Mouse (Mus musculus) megakaryocyte-erythroid progenitor cell, adult 5 weeks (primary cell): ENCODE measurements around the gene Slc16a2. TPM values are rescaled to one million over a fixed set of nuclear protein-coding genes. Genes with fewer than 3 reads are reported as not detected.

Experiments
- polyA plus RNA-seq: library from polyadenylated mRNA; stranded (reverse); fragments of >175 nt; gene quantifications from 2 replicates; pipeline ENCODE4 v1.2.3, GENCODE M21; 2012

The Slc16a2 gene
- polyA plus RNA-seq = 0.21 and 0.24 TPM in 2 replicates

DNA sequence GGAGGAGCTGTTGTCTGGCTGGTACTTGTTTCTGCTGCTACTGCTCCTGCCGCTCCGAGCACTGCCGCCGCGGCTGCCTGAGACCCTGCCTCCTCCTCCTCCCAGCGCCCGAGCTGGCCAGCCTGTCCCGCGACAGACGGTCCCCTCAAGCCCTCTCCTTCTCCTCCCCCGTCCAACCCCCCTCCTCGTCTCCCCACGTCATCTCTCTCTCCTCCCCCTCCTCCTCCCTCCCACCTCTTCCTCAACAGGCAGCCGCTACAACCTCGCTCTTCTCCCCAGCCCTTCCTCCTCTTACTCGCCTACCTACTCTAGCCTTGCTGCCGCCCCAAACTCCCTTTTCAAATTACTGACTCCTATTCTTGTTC lies at the start of gene Slc16a2:
Gene Slc16a2, minus strand, starts transcription at position 152 of the 365 bp plus-strand sequence.

Other genes with a start within 250 kb of the Slc16a2 start
- not detected in 2 replicates for gene Zcchc13, start 191.4 kb downstream of the Slc16a2 start, polyA plus RNA-seq
- 3.0 and 4.6 TPM in 2 replicates for gene Rlim, start 159.3 kb upstream of the Slc16a2 start, polyA plus RNA-seq